Mouse (Mus musculus): ENCODE measurements around the gene Cyld.

- TF ChIP-seq CTCF (IDR thresholded peaks at IDR 0.05; ENCODE audit: low read depth) = no peak
- TF ChIP-seq EP300 (optimal IDR thresholded peaks at IDR 0.05) = no peak
Measured at GRCm38 (mm10) chr8:88686906-88687235, 10.0 kb upstream of the Cyld start.
